Comparison of ENCODE assay signal across 25 mouse cellular contexts in the genomic region with DNA sequence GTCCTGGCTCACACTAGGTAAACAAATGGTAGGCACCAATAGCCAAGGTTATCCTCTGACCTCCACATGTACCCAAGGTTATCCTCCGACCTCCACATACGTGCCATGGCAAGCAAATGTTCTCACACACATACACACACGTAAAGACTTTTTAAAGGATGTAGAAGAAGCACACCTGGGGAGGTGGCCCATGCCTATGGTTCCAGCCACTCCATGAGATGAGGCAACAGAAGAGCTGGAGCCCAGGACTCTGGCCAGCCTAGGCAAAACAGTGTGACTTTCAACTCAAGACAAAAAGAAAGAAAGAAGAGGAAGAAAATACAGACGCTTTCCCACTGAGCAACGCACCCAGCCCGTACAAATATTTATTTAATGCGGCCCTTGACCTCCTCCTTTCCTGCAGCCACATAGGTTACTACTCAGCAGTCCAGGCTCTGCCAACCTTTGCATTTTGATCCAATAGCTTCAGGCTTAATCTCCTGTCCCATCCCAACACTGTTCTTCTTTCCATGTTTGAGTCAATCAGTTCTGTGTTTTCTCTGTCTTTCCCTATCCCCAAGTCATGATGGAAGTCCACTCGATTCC. TPM values are rescaled to one million over a fixed set of nuclear protein-coding genes. Genes with fewer than 3 reads are reported as not detected.
A peak's percentile ranks its signal among the peaks of the same experiment; 100 is the strongest.
DNase-seq lines count a peak whose midpoint lies in the region; ATAC-seq and TF ChIP-seq lines count a peak whose summit lies in the region.
"Had no signal": no experiment of that assay in that cellular context is flagged by ENCODE, and none has a peak within 500 bp of the region (broad histone marks: within the 10 kb centered on the region; RNA-seq: fewer than 3 reads in every experiment).

No protein-coding gene starts in this region.

- TF ChIP-seq CTCF in lung, adult 2 months (IDR thresholded peaks at IDR 0.05; ENCODE audit: insufficient read depth, low read length): no peak

- no peaks in the 10 kb centered on the region for H3K4me1 ChIP-seq in lung, adult 2 months (ENCODE audit: control insufficient read depth, insufficient read depth, low read length)
- no peaks in the 10 kb centered on the region; the same call in 1 of the 2 replicates for H3K4me1 ChIP-seq in liver, embryonic 16.5 days (ENCODE audit: control insufficient read depth, low read depth, low read length)
- H3K4me1 ChIP-seq: heart, embryonic 13.5 days; hindbrain, embryonic 12.5 days; midbrain, embryonic 13.5 days had no signal

- WGBS in lung, adult 2 months: 57% methylated on average over 8 of the region's 8 CpGs
- 58% methylated on average over 8 of the region's 8 CpGs for WGBS in liver, embryonic 16.5 days (ENCODE audit: insufficient replicate concordance)

- no peaks in the 10 kb centered on the region for H3K9me3 ChIP-seq in liver, embryonic 16.5 days (replicated peaks; ENCODE audit: control insufficient read depth, low read length)
- H3K9me3 ChIP-seq: embryonic facial prominence, embryonic 10.5 days; heart, embryonic 13.5 days; hindbrain, embryonic 12.5 days; limb, embryonic 10.5 days; midbrain, embryonic 13.5 days had no signal

- no peaks in the 10 kb centered on the region for H3K36me3 ChIP-seq in liver, embryonic 16.5 days (ENCODE audit: control insufficient read depth, insufficient read depth)
- H3K36me3 ChIP-seq: embryonic facial prominence, embryonic 10.5 days; heart, embryonic 13.5 days; hindbrain, embryonic 12.5 days; limb, embryonic 10.5 days; midbrain, embryonic 13.5 days had no signal

- intact Hi-C loops in heart, postnatal 10 days (cut with DNase I): no loop called here
- intact Hi-C loops in left cerebral cortex, postnatal 14 days (cut with DNase I): no loop called here

- H3K27me3 ChIP-seq in liver, embryonic 16.5 days (ENCODE audit: control insufficient read depth, insufficient read depth, low read depth, low read length): no peaks in the 10 kb centered on the region
- H3K27me3 ChIP-seq: heart, embryonic 13.5 days; hindbrain, embryonic 12.5 days; midbrain, embryonic 13.5 days had no signal

- no peak for TF ChIP-seq POLR2A in lung, adult 2 months (IDR thresholded peaks at IDR 0.05; ENCODE audit: borderline replicate concordance, extremely low read depth, low read depth, low read length)

- 0 out of 2 replicates have a peak overlapping the region, but pooled peaks have one; percentile 16 for H3K27ac ChIP-seq in liver, embryonic 16.5 days (ENCODE audit: low read length)
- H3K27ac ChIP-seq: embryonic facial prominence, embryonic 10.5 days; heart, adult 2 months; heart, embryonic 13.5 days; hindbrain, embryonic 12.5 days; limb, embryonic 10.5 days; liver, embryonic 14.5 days; midbrain, embryonic 13.5 days had no signal

- H3K4me2 ChIP-seq in liver, embryonic 16.5 days (ENCODE audit: low read depth, low read length): no peak overlapping the region
- H3K4me2 ChIP-seq: heart, embryonic 13.5 days; hindbrain, embryonic 12.5 days; midbrain, embryonic 13.5 days had no signal

- no peak overlapping the region for H3K9ac ChIP-seq in liver, embryonic 16.5 days (ENCODE audit: low read depth, low read length)
- H3K9ac ChIP-seq: forebrain, postnatal 0 days; heart, embryonic 13.5 days; hindbrain, embryonic 12.5 days; liver, embryonic 14.5 days; midbrain, embryonic 13.5 days had no signal

- peak; percentile 22 for DNase-seq in heart, adult 11 months
- no peak for DNase-seq in heart, postnatal 10 days
- peak; percentile 45 for DNase-seq in lung, postnatal 36 days
- no peak for DNase-seq in lung, adult 2 months
- peak; percentile 79 for DNase-seq in yolk sac, embryonic 10.5 days (ENCODE audit: low spot score)
- DNase-seq in natural killer cell, adult 2 months (ENCODE audit: low spot score in 2 of 2): no peak
- DNase-seq in left cerebral cortex, postnatal 14 days (ENCODE audit: low spot score in 2 of 2): no peak
- DNase-seq: adrenal gland, postnatal 10 days; cerebellum, adult 2 months; cerebellum, postnatal 25 days; forebrain, postnatal 0 days; gastrocnemius, postnatal 25 days; heart, adult 2 months; kidney, adult 8-10 months; kidney, postnatal 10 days; retina, postnatal 1 day; right cerebral cortex, postnatal 4 days; thymus, postnatal 14 days had no signal

- peak; percentile 64 for ATAC-seq in liver, embryonic 16.5 days (ENCODE audit: low read depth)
- ATAC-seq: forebrain, postnatal 0 days; midbrain, embryonic 13.5 days had no signal

- H3K4me3 ChIP-seq in lung, adult 2 months (replicated peaks; ENCODE audit: extremely low read depth, low read depth, low read length): no peak overlapping the region
- H3K4me3 ChIP-seq in liver, embryonic 16.5 days (ENCODE audit: low read depth, low read length): no peak overlapping the region
- H3K4me3 ChIP-seq: embryonic facial prominence, embryonic 10.5 days; heart, adult 2 months; heart, embryonic 13.5 days; hindbrain, embryonic 12.5 days; limb, embryonic 10.5 days; midbrain, embryonic 13.5 days had no signal

RNA-seq across cellular contexts. Expression of a gene that starts 6.5 kb away (rescaled TPM):
- total RNA-seq in heart, postnatal 10 days (2021): 10 to 100 TPM; 79.9 to 90.2 TPM
- 8.3 and 18.2 TPM in 2 replicates for polyA plus RNA-seq in lung, adult 2 months (2012; rRNA removed)
- polyA plus RNA-seq in liver, embryonic 16.5 days (2015; fragmentation: Nextera tagmentation; extraction: Ambion mirVana): 28.4 and 29.5 TPM in 2 replicates
- total RNA-seq in left cerebral cortex, postnatal 14 days (2021): 10 to 100 TPM; 61.5 to 62.8 TPM

Comparison
In these comparisons a context has a peak if more than half of its experiments do, and no peak if none do; other contexts are left out.
1. DNase-seq: peak in heart, adult 11 months (single experiment), lung, postnatal 36 days (single experiment) and yolk sac, embryonic 10.5 days (single experiment); none in heart, postnatal 10 days (0 of 2), lung, adult 2 months (single experiment), natural killer cell, adult 2 months (0 of 2) and left cerebral cortex, postnatal 14 days (0 of 2).